Mouse (Mus musculus) layer of hippocampus, adult 9-11 months (tissue): Measurements from ENCODE around the gene 4921536K21Rik.
A peak's percentile ranks its signal among the peaks of the same experiment; 100 is the strongest.
"Not testable (repeated sequence)": the region's sequence is repeated elsewhere in the genome, so short reads cannot be mapped to it uniquely, and the experiment has no call there.

Source experiments
- DNase-seq: peaks from one replicate; pipeline ENCODE4 v3.0.0; 2022

Gene 4921536K21Rik

DNA sequence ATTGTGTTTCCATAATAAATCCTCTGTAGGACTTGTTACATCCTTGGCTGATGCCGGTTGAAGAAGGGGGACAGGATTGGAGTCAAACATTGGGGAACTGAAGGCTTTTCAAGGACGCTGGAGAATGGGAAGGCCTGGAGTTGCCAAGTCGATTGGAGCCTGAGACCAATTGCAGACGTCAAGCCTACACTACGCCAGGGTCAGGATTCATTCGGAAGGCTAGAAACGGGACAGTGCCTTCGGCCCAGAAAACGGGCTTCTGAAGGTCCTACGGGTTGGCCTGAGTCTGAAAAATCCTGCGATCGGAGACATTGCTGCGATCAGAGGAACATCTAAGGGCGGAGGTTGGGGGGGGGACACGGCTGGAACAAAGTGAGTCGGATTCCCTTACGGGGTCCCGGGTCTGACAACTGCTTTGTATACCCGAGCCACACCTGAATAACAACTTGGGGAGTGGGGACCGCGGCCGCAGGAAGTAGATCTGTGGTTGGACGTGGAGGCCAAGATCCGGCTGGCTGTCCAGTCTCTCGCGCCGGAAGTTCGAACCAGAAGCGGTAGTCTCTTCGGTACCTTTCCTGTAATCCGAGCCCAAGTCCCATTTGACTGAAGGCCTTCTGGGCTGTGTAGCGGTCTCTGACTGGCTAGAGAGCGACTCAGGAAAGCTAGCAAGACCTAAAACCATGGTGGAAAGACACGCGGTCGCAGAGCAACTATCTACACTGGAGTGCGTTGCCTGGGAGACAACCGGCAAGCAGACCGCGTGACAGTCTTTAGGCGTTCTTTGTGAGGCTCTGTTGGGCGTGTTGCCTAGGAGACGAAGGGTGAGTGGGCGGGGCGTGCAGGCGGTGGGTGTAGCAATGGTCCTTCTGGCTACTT, at the start of gene 4921536K21Rik, which contains the start of gene Dusp18:
Gene 4921536K21Rik (minus strand): TSS at position 693 of the 876 bp plus-strand sequence.
Gene Dusp18 (plus strand): TSS at position 835 of the 876 bp plus-strand sequence.
- peak; percentile 97 for DNase-seq

DNA sequence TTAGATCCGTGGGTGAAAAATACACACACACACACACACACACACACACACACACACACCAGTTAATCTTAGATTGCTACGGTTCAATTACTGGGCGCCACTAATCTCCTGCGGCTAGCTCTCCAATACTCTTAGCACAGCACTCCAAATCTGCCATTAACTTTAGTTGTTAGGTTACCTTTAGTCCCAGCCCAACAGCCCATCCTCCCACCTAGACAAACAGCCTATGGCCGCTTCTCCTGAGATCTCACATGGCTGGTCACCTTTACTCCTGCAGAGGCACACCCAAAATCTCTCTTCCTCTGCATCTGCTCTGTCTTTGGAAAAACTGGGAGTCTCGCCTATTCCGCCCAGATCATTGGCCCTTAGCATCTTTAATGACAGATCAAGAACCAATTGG, 46.5 kb upstream of the 4921536K21Rik start:
- DNase-seq: no peak

GRCm38 (mm10) chr11:3937321-3937874, 42.5 kb upstream of the 4921536K21Rik start:
- no peak for DNase-seq

DNA sequence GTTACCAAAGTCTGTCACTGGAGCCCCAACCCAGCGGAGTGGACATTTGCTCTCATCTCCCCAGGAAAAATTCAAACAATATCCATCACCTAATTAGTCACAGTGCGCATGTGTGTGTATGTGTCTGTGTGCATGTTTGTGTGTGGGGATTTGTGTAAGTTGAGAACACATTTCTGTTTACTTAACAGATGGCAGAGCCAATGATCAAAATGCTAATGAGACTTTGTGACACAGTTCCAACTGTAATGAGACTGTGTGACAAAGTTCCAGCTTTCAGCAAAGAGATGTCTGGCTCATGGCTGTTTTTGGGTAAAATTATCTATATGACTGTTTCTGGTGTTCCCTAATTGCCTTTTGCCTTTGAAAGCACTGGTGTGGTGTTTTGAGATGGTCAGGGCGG, 41.4 kb upstream of the 4921536K21Rik start:
- no peak for DNase-seq

GRCm38 (mm10) chr11:3935135-3935534, 40.2 kb upstream of the 4921536K21Rik start:
- no peak for DNase-seq

GRCm38 (mm10) chr11:3933756-3934285, 38.9 kb upstream of the 4921536K21Rik start:
- no peak for DNase-seq

DNA sequence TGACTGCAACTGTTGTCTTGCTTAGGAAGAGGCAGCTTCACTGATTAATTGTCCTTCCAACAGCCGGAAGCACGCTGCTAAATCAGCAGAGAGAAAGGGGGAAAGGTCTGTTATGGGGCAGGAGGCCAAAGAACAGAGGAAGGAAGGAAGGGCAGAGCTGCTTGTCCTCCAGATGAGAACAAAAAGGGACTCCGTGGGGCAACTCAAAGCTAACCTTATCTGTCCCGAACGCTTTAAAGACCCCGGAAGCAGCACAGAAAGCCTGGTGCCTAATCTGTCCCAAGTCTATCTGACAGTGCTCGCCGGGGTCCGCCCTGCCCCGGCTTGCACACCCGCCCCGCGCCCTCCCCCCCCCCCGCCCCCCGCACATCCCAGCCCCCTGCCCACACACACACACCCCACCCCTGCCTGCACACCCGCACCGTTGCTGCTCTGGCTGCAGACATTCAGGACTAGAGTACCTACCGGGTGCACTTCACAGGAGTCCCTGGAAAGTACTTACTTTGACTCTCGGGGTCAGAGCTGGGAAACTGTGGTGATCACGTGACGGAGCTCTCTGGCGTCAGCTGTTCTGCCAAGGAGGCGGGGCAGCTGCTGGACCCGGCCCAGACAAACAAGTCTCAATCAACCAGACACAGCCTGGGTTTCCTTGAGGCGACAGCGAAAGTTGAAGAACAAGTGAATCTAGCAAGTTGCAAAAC, 36.8 kb upstream of the 4921536K21Rik start, which contains the start of gene Tcn2:
Gene Tcn2 (minus strand): TSS at position 649 of the 701 bp plus-strand sequence.
- DNase-seq: peak; percentile 84

DNA sequence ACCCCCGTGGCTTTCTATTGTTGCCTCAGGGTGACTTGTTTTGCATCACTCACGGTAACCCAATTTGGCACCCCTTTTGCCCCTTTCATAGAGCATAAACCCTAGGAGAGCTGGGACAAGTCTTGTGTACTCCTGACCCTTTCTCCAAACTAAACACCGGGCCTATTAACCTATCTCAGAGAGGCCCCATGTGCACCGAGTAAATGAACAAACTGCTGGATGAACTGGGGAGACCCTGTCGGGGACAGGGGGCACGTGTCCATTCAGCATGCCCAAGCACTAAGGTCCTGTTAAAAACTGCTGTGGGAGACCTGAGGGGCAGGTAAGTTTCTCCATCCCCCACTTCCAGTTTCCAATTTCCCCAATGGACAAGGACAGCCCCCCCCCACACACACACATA, 36.0 kb upstream of the 4921536K21Rik start:
- no peak for DNase-seq

- DNase-seq: no peak
Observed at GRCm38 (mm10) chr11:3930019-3930418, 35.1 kb upstream of the 4921536K21Rik start.

- no peak for DNase-seq
Observed at GRCm38 (mm10) chr11:3925916-3926315, 31.0 kb upstream of the 4921536K21Rik start.

GRCm38 (mm10) chr11:3922731-3923130, 27.8 kb upstream of the 4921536K21Rik start:
- no peak for DNase-seq

DNA sequence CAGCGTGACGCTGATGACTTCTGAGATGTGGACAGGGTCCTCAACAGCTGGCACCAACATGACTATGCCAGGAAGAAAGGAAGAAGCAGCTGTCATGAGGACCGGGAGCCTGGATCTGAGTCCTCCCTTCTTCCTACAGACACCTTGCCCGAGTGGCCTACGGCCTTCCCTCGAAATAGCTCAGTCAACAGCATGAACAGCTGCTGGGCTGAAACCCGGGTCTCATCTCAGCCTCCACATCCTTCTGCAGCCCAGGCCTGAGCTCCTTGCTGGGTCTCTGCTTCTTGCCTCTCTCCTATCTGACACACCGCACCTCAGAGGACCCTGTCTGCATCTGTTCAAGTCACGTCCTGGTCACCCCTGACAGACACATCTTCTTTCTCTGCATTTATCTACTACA, 27.2 kb upstream of the 4921536K21Rik start:
- DNase-seq: no peak

DNA sequence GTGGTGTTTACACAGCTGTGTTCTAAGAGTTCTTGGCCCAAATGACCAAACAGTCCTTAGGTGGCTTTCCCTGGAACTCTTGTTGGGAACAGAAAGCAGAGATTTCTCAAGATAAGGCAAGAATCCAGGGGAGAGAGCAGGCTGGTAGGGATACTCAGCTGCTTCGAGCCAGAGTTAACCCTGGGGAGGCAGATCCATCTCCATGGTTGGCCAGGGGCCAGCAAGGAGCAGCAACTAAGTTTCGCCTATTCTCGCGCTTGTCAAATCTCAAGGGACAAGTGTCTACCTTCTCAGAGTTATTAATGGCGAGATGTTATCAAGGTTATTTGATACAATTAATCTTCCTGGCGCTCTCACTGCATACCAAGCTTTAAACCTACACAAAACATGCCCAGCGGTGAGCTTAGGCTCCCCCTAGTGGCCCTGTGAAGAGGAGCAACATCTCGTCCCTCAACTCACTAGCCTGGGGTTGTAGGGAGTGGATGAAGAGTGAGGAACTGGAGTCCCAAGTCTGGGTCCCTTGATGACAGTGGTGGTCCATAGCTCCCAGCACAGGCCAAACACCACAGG, 26.5 kb upstream of the 4921536K21Rik start:
- no peak for DNase-seq

- DNase-seq: no peak
Observed at GRCm38 (mm10) chr11:3920476-3920875, 25.6 kb upstream of the 4921536K21Rik start.

GRCm38 (mm10) chr11:3918738-3919137, 23.8 kb upstream of the 4921536K21Rik start:
- no peak for DNase-seq

- peak; percentile 75 for DNase-seq
Observed at GRCm38 (mm10) chr11:3914109-3914840, 19.4 kb upstream of the 4921536K21Rik start, which contains the start of gene Slc35e4. Gene Slc35e4 (minus strand): TSS chr11:3914664.

GRCm38 (mm10) chr11:3913316-3914108, 18.6 kb upstream of the 4921536K21Rik start:
- DNase-seq: peak; percentile 95

GRCm38 (mm10) chr11:3912875-3913271, 18.0 kb upstream of the 4921536K21Rik start:
- DNase-seq: peak; percentile 28

DNA sequence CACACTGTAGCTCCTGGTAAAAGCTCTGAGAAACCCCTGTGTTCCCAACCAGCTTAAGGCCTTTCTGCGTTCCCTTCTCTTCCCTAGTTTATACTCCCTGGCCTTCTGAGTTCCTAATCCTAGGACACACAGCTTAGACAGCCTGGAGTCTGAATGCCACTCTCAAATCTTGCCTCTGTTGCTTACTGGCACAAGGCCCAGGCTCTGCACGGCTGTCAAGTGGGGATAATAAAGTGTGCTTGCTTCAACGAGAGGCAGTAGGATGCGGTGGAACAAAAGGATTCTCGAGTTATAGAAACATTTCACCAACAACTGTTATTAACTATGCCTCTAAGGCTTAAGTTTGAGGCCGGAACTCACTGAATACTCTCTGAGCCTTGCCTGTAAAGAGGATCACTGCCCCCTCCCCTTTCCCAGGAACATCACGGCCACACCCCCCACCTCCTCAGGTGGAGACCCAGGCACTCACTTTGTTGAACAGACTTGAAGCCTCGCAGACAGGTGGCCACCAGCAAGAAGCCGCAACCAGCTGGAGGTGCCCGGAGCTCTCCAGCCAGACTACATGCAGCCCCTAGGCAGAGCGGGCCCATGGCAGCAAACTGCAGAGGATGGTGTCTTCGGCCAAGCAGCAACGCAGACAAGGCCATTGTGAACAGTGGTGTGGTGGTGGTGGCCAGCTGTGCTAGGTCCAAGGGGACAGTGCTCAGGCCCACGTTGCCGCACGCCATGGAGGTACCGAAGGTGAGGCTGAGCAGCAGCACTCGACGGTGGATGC, 17.4 kb upstream of the 4921536K21Rik start:
- no peak for DNase-seq

DNA sequence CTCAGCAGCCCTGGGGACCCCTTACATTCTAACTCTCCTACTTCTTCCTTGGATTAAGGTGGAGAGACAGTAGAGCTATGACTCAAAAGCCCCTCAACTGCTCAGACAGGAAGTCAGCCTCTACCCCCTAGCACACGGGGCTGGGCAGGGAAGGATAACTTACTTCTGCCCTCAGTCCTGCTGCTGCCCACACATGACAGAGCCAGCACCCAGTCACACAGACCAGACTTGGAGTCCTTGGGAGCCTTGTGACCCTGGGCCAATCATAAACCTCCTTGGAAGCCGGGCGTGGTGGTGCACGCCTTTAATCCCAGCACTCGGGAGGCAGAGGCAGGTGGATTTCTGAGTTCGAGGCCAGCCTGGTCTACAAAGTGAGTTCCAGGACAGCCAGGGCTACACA, 16.5 kb upstream of the 4921536K21Rik start:
- DNase-seq: not testable (repeated sequence)
